Mouse (Mus musculus): ENCODE results near the gene Znrf4.

The Znrf4 gene

GRCm38 (mm10) chr17:56512310-56512709, at the start of gene Znrf4:
Gene Znrf4 (minus strand): TSS chr17:56512431.
- DNase-seq (ENCODE audit: low read depth, low spot score), result no peak

- DNase-seq (ENCODE audit: low read depth, low spot score), result no peak
Measured at GRCm38 (mm10) chr17:56561866-56562265, 49.6 kb upstream of the Znrf4 start.

- no peak for DNase-seq (ENCODE audit: low read depth, low spot score)
Measured at GRCm38 (mm10) chr17:56560131-56560530, 47.9 kb upstream of the Znrf4 start.

- no peak for DNase-seq (ENCODE audit: low read depth, low spot score)
Measured at GRCm38 (mm10) chr17:56559386-56559785, 47.2 kb upstream of the Znrf4 start.

- peak; percentile 62 for DNase-seq (ENCODE audit: low read depth, low spot score)
Measured at GRCm38 (mm10) chr17:56558448-56558847, 46.2 kb upstream of the Znrf4 start.

- no peak for DNase-seq (ENCODE audit: low read depth, low spot score)
Measured at GRCm38 (mm10) chr17:56554122-56554551, 41.9 kb upstream of the Znrf4 start, which contains the start of gene Gm20219. Gene Gm20219 (minus strand): TSS chr17:56554387.

GRCm38 (mm10) chr17:56552781-56553363, 40.6 kb upstream of the Znrf4 start:
- peak; percentile 80 for DNase-seq (ENCODE audit: low read depth, low spot score)

GRCm38 (mm10) chr17:56551841-56552581, 39.8 kb upstream of the Znrf4 start:
- no peak for DNase-seq (ENCODE audit: low read depth, low spot score)

GRCm38 (mm10) chr17:56550784-56551475, 38.7 kb upstream of the Znrf4 start:
- no peak for DNase-seq (ENCODE audit: low read depth, low spot score)

GRCm38 (mm10) chr17:56548605-56549105, 36.4 kb upstream of the Znrf4 start:
- DNase-seq (ENCODE audit: low read depth, low spot score), result no peak

- DNase-seq (ENCODE audit: low read depth, low spot score), result peak; percentile 37
Measured at GRCm38 (mm10) chr17:56547846-56548604, 35.8 kb upstream of the Znrf4 start.

GRCm38 (mm10) chr17:56547116-56547845, 35.0 kb upstream of the Znrf4 start:
- no peak for DNase-seq (ENCODE audit: low read depth, low spot score)

- no peak for DNase-seq (ENCODE audit: low read depth, low spot score)
Measured at GRCm38 (mm10) chr17:56546576-56546975, 34.3 kb upstream of the Znrf4 start.

- DNase-seq (ENCODE audit: low read depth, low spot score), result no peak
Measured at GRCm38 (mm10) chr17:56545945-56546344, 33.7 kb upstream of the Znrf4 start.

- DNase-seq (ENCODE audit: low read depth, low spot score), result no peak
Measured at GRCm38 (mm10) chr17:56544699-56545387, 32.6 kb upstream of the Znrf4 start.

GRCm38 (mm10) chr17:56543684-56544224, 31.5 kb upstream of the Znrf4 start:
- DNase-seq (ENCODE audit: low read depth, low spot score), result peak; percentile 21

GRCm38 (mm10) chr17:56542736-56543135, 30.5 kb upstream of the Znrf4 start:
- no peak for DNase-seq (ENCODE audit: low read depth, low spot score)

GRCm38 (mm10) chr17:56540562-56540975, 28.3 kb upstream of the Znrf4 start:
- DNase-seq (ENCODE audit: low read depth, low spot score), result peak; percentile 49

- no peak for DNase-seq (ENCODE audit: low read depth, low spot score)
Measured at GRCm38 (mm10) chr17:56537912-56538311, 25.7 kb upstream of the Znrf4 start.

- DNase-seq (ENCODE audit: low read depth, low spot score), result no peak
Measured at GRCm38 (mm10) chr17:56536874-56537273, 24.6 kb upstream of the Znrf4 start.
